Mouse (Mus musculus) frontal cortex, postnatal 25 days (tissue): ENCODE measurements around the gene Msrb1.
A peak's percentile ranks its signal among the peaks of the same experiment; 100 is the strongest.

Experiments
- DNase-seq, 2 experiments: peaks; one replicate each; pipeline ENCODE4 v3.0.0; 2022; ENCODE audit warnings: low spot score in 2 of 2

The Msrb1 gene

DNA sequence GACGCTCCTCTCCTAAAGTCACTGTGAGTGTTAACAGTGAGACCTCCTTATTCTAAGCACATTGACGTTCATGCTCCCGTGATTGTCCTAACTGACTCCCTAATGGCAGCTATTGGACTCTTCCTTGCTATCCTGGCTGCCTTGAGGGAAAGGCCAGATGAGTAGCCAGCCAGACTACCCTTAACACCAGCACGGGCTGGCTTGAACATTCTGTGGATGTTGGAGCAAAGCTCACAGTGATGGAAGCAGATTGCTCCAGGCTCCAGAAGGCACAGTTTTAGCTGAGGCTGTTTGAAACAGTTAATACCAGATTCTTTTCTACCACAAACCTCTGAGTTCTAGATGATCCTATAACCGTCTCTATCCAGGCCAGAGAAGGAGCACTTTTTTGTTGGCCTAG is 7.5 kb downstream of the Msrb1 start:
- DNase-seq, result no peak

DNA sequence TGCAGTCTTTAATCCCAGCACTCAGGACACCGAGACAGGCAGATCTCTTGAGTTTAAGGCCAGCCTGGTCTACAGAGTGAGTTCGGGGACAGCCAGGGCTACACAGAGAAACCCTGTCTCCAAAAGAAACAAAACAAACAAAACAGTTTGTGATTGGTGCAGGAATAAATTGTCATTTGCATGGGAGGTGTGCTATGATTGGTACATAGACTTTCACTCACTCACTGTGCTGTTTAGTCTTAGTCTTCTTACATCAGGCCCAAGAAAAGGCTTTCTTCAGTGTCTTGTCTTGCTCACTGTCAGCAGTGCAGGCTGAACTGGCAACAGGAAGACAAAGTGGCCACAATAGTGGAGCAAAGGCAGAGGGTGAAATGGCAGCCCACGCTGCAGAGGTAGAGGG is 7.9 kb downstream of the Msrb1 start:
- no peak for DNase-seq

DNA sequence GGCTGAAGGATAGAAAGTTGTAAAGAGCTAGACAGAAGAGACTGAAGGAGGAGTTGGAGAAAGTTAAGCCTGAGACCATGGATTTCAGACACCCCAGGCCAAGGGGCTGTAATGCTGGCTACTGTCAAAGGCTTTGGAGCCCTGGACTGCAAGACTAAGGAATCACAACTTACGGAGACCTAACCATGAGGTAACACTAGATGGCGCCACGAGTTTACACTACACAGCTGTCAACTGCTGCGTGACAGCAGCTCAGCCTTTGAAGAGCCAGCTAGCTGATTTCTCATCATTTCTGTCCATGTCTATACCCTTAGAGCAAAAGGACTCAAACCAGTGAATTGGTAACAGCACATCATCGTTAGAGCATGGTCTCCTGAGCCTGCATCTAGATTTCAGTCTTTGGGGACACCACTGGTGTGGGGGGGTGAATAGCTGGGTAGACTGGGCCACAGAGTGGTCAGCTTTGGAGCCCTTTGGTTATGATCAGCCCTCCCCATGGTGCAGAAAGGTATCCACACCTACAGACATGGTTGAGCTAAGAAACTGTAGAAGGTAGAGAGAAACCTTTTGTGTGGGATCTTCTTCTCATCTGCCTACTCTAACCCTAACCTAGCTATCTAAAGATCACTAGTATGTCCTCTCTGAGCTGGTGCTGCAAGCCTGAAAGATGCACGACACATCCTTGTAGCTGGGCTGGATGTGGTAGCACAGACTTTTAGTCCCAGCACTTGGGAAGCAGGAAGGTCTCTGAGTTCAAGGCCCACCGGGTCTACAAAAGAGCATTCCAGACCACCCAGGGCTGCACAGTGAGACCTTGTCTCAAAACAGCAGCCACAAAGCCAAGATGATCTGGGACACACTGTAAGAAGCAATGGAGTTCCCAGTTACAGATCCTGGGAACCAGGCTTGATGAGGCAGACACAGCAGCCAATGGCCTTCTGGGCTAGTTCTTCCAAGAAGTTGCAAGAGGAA is 9.4 kb downstream of the Msrb1 start:
- DNase-seq, result peak; percentile 68 to 81

DNA sequence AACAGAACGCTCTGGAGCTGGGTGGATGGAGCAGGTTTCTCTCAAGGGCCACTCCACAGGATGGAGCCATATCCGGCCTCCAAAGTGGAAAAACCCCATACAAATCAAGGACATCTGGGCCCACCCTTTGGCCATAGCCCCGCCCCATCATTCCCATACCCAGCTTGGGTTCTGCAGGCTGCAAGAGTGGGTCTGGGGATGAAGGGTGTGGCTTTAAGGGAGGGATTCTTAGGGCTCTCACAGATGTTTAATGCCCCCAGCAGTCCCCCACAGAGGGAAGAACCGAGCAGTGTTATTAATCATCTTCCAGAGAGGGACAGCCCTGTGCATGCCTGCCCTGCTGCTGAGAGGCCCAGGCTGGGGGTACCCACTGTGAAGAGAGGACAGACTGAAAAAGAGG is 10.5 kb downstream of the Msrb1 start:
- no peak for DNase-seq

DNA sequence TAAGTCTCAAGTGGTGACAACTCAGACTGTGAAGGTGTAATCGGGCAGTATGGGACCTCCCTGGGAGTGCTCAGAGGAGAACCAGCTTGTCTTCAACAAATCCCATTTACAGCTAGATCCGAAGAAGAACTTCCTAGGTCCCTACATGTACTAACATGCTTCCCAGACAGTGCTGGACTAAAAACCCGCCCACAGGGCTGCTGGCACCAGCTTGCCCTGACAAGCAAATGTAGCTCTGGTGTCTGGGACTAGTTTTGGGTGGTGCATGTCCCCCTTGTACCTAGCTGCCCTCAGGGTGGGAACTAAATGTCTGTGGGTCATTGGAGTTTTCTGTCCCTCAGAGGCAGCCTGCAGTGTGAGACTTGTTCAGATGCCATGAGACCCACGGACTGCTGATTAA is 15.1 kb downstream of the Msrb1 start:
- no peak for DNase-seq

DNA sequence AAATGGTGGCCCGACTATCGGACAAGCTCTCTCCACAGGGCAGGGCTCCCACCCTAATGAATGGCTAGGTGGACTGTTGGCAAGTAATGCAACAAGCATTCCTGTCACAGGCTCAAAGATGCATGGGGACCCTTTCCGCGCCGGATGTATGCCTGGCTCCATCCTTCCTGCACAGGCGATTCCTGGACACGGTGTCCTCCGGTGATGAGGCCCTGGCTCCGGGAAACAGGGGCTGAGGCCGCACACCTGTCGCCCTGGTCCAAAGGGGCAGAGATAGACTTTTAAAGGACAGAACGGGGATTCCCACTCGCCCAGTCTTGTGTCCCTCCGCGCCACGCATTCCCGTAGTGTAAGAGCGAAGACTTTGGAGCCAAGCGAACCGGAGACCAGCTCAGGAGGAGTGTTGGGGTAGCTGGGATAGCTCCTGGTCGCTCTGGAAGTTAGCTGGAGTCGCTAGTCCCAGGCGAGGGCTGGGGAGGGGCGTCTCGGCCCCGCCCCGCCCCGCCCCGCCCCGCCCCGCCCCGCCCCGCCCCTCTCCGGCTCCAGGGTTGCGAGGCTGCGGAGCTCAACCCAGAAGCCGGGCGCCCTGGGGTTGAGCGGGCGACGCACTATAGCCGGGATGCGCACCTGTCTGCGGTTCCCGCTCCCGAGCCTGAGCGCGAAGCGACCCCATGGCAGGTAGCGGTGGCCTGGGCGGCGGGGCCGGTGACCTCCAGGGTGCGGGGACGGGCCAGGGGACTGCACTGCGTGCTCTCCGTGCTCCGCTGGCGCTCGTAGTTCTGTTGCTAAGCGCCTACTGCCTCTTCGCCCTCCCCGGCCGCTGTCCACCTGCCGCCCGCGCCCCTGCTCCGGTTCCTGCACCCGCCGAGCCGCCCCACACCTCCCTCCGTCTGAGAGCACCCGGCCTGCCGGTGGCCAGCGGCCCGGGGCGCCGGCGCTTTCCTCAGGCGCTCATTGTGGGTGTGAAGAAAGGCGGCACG is 16.3 kb downstream of the Msrb1 start, which contains the start of gene Hs3st6:
Gene Hs3st6, plus strand, starts transcription at position 574 of the 980 bp plus-strand sequence.
- DNase-seq, result no peak

DNA sequence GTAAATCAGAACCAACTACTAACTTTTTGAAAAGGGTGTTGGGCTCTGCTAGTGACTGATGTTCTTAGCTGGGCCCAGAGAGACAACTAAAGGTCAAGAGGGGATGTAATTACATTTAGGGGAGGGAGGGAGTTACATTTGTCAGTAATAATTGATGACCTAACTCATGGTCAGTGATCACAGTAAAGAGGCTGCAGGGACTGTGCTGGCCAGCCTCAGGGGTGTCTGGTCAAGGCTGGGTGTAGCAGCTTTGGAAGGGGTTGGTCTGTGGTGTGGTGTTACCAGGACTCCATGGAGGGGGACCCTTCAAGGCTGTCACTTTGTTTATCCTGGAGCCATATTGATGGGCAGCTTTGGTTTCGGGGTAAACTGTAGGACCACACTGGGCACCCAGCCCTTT is 21.0 kb downstream of the Msrb1 start:
- DNase-seq, result no peak

DNA sequence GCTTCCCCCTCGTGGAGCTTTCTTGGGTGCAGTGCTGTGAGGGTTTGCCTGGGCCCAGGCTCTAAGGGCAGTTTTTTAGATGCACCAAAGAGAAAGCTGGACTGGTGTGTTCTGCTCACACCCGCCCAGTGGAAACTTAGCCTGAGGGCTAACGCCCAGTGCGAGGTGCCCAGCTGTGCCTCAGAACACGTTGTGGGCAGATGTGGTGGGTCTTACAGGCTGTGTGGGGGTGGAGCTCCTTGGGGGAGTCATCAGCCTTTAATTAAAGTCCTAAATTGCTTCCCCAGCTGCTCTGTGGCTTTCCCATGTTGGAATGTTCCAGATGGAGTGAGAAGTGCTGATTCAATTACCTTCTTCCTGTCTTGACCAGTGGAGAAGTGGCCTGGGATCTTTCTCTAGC is 24.7 kb downstream of the Msrb1 start:
- DNase-seq, result no peak

DNA sequence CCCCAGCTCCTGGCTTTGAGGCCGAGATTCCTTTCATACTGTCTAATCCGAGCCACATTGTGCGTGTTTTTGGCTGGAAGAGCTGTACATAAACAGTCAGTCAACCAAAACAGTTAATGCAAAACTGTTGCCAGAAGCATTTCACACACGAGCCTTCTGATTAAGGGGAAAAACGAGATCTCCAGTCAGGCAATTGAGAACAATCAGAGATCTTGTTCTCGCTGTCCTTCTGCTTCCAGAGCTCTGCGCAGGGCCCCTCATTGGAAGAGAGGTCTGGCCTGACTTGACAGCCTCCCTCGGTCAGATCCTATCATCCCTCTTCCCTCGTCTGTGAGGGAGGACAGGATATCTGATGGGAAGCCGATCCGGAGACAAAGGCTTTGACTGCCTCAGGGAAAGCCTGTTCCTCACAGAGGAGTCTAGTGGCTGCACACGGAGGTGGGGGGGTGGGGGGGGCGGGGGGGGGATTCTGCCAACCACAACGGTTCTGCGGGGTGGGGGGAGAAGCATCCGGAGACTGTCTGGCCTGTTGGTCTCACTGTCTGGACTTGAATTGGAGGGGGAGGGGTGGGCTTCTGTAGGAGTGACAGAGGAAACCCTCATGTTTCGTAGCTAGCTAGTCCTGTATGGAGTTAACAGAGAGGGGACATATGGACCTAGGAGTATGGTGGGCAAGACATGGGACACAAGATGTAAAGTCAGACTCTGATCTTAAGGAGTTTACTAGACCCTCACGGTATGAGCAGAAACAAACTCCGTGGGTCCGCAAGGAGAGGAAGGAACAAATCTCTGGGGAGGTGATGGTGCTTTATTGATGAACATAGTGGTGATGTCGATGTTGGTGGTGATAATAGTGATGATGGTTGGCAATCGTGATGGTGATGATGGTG is 28.8 kb downstream of the Msrb1 start:
- DNase-seq, result no peak

DNA sequence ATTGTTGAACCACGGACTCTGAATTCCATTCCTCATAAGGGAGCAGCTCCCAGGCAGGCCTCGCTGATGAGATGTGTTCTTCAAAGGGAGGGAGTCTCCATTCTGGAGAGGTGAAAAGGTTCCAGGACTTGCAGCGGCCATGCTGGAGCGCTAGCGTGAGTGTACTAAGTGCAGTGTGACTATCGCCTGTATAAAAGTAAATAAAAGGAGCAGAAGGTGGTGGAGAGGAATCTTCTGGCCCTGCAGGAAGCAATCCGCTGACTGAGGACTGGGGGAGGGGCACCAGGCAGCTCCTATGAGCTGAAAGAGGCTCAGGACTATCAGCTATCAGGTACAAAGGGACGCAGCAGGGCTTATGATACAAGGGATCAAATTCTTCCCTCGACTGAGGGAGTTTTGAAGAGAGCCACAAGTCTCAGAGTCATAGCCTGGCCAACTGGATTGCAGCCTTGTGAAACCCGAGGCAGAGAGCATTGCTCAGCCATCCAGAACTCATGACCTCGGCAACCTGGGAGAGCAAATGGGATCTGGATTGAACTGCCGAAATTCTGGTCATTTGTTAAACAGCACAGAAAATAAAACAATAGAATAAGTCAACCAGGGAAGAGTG is 29.9 kb downstream of the Msrb1 start:
- DNase-seq, result no peak

DNA sequence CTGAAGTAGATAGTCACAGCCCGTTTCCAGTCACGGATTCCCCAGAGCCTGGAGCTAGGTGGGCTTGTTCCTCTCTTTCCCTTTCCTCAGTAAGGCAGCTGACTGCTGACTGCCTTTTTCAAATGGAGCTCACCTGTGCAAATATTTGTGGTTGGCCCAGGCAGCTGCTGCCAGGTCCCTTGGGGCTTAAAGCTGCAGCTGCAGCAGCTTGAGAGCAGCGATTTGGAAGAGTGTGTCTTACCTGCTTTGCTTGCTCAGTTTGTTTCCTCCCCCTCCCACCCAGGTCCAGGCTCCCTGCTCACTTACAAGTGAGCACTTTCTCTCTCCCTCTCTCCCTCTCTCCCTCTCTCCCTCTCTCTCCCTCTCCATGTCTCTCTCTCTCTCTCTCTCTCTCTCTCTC is 32.7 kb downstream of the Msrb1 start:
- DNase-seq, result no peak

DNA sequence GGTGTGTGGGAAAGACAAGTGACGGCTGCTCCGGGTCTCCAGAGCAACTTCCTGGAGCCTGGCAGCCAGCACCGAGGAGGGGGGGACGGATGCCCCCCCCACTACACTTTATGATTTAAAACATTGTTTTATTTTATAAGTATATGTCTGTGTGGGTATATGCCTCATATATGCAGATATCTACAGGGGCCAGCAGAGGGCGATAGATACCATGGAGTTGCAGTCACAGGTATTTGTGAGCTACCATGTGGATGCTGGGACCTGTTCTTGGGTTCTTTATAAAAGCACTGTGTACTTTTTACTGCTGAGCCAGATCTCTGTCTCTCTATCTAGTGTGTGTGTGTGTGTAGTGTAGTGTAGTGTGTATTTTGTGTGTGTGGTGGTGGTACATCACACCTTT is 36.8 kb downstream of the Msrb1 start:
- DNase-seq, result no peak

DNA sequence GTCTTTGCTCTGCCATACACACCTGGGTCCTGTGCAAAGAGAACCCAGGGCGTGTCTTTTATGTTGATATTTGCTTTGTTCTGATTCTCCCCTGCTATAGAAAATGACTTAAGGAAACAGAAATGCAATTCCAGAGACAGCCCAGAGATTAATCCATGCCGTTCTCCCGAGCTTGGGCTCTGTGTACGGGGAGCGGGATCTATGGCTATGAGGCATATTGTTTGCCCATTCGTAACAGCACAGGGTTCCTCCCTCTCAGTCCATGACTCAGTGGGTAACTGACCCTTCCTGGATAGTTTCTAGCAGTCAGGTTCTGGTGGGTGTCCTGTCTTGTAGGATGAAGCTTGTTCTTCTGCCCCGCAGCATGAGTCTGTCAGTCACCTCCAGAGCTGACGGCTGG is 38.7 kb downstream of the Msrb1 start:
- DNase-seq, result no peak

DNA sequence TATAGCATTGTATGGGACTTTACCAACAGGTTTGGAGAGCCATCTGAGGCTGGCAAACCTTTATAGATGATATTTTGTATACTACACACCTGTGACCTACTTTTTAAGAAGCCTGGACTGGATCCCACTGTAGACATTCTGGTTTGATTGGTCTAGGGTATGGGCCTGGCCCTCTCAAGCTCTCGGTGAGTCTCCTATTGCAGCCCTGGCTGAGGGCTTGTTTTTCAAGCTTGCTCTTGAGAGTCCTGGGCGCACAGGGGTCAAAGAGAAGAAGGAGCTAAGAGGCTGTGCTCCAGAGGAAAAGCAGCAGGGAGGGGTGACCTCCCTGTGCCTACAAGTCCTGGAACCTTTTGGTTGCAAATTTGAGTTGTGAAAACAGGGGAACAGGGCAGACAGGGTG is 40.6 kb downstream of the Msrb1 start:
- no peak for DNase-seq

DNA sequence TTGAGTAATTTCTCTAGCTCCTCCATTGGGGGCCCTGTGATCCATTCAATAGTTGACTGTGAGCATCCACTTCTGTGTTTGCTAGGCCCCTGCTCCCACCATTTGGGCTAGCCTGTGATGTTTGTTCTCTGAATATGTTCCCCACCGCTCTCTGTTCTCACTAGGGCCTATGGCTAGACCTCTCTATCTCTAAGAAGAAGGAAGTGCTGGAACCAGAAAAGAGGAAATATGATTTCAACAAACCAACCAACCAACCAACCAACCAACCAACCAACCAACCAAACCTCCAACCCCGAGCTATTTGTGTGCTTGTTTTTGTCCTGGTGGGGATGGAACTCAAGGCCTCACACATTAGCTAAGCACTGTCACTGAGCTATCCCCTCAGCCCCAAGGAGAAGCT is 44.4 kb downstream of the Msrb1 start:
- no peak for DNase-seq

DNA sequence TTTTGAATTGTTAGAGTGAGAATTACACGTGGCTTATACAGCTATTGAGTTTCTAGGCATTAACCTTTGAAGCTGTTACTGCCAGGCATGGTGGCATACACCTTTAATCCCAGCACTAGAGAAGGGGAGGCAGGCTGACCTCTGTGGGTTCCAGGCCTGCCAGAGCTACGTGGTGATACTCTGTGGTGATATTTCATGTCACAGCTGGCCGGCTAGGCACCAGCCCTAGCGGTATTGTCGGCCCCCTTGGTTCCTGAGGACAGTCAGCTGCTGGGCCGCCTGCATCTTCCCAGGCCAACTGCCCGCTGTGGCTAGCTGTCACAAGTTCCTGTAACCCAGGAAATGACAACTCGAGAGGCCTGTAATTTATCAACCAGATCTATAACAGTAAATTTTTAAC is 55.7 kb downstream of the Msrb1 start:
- no peak for DNase-seq
